Mouse (Mus musculus): ENCODE data around the gene Clstn1.
"Not testable (repeated sequence)": the region's sequence is repeated elsewhere in the genome, so short reads cannot be mapped to it uniquely, and the experiment has no call there.

Clstn1 gene

DNA sequence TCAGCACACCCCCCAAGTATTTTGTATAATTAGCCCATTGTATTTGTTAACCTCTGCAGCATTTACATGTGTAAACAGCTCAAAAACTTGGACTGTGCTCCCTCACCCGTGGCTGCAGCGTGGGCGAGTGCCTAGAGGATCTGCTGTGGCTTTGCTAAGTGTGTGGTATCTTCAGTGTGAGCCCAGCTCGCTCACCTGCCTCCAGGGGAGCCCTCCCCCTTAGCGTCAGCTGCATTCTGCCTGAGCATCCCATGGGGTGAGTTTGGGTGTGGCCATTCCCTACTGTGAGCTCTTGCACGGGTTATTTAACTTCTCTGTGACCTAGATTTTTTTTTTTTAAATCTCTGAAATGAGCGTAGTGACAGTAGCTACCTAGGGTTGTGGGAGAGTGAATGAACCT lies 16.0 kb downstream of the Clstn1 start:
- DNase-seq = no peak

DNA sequence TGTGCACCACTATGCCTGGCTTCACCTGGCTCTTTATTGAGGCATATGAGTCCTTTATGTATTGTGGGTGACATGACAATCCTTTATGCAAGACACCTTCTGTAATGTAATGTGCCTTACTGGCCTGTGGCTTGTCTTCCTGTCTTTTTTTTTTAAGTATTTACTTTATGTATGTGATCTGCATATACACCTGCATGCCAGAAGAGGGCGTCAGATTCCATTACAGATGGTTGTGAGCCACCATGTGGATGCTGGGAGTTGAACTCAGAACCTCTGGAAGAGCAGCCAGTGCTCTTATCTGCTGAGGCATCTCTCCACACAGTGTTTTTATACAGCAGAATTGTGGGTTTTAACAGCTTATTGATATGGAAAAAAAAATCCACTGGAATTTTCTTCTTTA lies 17.6 kb downstream of the Clstn1 start:
- no peak for DNase-seq

DNA sequence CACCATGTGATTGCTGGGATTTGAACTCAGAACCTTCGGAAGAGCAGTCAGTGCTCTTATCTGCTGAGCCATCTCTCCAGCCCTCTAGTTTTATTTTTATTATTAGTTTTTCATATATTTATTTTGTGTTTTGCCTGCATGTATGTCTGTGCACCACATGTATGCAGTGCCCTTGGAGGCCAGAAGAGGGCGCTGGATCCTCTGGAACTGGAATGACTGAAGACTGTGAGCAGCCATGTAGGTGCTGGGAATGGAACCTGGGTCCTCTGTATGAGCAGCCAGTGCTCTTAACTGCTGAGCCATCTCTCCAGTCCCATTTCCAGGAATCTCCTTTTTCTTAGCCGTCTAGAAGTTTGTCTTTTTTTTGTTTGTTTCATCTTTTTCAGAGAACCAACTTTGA lies 18.2 kb downstream of the Clstn1 start:
- DNase-seq = no peak

DNA sequence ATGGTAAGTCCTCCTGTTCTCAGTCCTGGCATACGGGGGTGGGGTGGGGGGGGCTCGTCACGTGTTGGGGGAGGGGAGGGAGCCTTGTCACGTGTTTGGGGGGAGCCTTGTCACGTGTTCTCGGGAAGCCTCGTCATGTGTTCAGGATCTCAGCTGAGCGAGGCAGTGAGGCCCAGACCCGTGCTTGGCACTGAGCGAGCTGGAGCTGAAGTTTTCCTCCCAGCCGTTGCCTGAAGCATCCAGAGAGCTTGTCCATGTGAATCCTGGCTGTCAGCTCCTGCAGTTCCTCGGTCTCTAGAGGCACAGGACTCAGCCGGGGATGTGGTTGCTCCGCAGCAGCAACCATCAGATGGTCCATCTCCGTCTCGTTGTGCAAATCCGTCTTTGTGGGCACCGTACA lies 19.8 kb downstream of the Clstn1 start:
- DNase-seq = no peak

DNA sequence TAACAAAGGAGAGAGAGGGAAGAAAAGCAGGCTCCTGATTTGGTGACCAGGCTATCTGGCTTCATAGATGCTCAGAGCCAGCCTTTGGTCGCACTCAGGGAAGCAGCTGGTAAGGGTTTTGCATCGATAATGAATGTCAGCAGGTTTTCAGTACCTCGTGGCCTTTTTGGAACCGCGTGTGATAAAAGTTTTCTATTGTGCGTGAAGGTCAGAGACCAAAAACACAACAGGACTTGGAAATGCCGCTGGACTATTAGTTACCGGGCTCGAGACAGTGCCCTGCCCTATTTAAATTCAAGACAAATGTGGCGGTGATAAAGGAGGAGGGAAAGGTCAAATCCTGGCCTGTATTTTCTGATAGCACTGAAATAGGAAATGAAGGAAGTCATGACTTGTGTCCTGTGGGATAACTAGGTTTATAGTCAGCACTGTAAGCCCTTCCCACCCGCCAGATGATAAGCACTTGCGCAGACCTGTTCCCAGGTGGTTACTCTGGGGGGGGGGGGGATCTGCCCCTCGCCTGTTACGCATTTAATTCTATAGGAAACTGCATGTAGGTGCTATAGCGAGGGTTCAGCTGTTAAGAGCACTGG lies 20.6 kb downstream of the Clstn1 start:
- DNase-seq = no peak

DNA sequence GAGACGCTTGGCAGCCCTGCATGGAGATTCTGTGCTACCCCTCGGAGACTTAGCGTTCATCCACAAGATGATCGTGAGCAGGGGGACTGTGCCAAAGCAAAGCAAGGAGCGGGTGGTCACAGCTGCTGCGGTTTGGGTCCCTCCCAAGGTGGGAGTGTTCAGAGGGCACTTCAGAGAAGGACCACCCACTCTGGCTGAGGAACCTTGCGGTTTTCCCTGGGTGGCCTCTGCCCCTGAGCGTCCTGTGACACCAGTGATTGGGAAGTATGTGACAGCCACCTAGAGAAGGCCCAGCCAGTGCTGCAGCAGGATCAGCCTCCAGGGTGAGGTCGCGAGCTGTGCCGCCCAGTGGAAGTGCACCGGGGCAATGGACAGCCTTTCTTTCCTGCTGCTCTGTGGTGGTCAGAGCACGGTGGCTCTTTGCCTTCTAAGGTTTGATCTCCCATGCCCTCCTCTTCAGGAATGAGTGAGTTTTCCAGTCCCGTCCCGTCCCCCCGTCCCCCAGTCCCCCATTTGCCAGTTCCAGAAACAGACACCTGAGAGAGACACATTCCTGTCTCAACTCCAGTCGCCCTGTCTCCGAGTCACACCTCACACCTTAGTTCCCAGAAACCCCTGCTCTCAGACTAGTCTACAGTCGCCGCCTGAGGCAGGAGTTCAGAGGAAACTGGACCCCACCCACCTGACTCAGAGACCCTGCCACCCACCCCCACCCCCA lies 21.5 kb downstream of the Clstn1 start:
- no peak for DNase-seq

DNA sequence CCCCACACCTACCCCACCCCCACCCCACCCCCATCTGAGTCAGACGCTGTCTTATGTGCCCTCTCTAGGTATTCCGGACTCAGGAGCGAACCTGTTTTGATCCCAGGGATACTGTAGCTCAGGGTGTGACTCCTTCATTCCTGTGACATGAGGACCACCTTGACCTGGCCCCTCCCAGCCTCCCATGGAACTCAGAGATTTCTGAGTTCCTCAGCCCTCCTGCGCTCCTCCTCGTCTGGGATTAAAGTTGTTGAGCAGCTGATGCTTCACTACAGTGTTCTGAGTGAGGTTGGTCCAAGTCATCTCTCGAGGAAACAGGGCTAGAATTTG lies 22.0 kb downstream of the Clstn1 start:
- DNase-seq = no peak

DNA sequence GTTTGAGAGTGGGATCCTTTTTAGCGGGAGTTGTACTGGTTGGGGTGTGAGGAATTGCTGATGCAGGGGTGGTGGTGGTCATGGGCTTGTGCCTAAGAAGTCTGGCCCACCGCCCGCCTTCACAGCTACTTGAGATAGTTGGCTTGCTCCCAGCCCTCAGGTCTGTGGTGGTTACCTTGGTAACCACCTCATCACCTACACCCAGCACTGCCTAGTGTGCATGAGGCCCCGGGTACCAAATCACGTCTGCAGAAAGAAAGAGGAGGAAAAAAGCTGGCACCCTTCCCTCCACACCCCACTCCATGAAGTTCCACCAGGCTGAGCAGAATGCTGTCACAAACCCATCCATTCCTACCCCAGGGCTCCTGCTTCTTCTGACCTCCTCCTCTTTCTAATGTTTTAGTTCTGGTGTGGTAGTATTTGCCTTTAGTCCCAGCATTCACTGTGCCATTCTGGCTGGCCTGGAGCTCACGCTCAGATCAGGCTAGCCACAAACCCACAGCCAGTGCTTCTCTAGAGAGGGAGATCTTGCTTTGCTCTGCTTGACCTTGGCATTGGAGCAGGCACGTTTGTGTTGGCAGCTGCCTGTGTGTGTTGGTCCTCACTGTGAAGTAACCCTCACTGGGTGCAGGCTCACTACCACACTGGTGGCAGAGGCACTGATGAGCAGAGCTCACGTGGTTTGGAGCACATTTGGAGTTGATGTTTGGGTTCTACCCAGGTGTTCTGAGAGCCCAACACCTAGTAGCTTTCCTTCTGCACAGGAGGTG lies 23.2 kb downstream of the Clstn1 start:
- DNase-seq = no peak

DNA sequence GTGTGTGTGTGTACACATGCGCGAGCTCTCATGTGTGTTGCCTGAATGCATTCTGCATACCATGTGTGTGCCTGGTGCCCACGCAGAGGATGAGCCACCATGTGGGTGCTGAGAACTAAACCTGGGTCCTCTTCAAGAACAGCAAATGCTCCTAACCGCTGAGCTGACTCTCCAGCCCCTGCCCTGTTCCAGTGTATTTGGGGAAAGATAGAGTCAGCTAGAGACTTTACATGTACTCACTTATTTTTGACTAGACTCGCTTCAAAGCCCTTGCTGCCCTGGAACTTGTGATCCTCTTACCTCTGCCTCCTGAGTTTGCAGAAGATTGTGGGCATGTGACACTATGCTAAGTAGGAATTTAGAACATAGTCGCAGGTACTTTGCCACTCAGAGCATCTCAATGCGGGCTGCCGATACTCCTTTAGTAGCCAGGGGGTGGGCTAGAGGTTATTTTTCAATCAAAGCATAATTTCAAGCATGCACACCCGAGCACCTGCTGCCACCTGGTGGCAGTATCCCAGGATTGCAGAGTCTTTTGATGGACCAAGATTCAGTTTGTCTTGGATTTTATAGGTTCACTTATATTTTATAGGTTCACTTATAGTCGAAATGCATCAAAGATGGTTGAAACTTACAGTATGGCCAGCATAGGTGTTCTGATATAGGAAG lies 25.2 kb downstream of the Clstn1 start:
- DNase-seq = peak in 1 of 2 experiments; percentile 54

DNA sequence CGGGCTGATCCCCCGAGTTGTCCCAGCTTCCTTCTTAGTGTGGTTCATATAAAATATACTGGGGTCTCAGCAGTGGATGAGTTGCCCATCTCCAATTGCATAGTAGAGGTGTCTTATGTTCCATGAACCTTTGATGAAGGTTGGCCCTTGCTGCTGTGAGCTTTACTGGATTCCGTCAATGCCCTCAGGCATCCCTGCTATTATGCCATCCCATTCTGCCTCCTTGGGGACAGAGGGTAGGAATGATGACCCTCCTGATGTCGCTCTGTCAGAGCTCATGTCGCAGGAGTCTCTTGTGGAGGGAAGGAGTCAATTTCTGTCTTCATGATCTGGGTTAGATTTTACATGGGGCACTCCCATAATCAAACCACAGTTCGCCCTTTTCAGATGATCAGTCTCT lies 27.2 kb downstream of the Clstn1 start:
- DNase-seq = not testable (repeated sequence)

DNA sequence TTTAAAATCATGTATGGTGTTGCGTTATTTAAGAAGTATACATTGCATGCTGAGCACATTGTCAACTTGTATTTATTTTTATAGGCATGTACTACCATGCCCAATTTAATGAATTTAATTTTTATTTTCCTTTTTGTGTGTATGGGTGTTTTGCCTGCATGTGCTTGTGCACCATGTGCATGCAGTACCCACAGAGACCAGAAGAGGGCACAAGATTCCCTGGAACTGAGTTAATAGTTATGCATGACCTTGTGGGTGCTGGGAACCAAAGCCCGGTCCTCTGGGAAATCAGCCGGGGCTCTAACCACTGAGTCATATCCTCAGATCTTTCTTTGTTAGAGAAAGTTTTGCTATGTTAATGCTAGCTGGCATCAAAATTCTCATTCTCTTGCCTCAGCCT lies 28.6 kb downstream of the Clstn1 start:
- DNase-seq = no peak

DNA sequence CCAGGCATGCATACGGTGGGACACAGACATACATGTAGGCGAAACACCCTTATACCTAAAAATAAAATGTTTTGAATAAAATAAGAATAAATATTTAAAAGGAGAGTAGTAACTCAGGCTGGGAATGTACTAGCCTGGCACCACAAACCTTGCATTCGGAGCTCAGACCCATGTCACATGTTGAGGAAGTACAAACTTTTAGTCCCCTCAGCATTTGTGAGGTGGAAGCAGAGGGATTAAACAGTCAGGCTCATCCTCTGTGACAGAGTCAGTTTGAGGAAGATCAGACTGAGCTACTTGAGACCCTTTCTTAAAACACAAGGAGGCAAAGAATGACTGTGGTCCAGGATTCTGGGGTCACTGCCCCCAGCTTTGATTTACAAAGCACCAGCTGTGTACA lies 30.7 kb downstream of the Clstn1 start:
- DNase-seq = not testable (repeated sequence)

DNA sequence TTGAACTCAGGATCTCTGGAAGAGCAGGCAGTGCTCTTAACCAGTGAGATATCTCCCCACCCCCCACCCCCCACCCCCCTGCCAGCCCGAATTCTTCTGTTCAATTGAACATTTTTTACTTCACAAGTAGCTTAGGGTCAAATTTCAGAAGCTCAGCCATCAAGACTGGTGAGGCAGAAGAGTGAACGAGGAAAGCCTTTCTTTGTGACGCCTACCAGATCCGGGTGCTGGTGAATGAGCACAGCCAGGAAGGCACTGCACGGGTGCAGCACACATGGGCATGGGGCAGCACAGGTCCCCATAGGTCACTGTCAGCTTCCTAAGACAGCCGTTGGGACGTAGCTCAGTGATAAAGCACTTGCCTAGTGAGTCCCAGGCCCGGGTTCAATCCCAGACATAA lies 33.7 kb downstream of the Clstn1 start:
- DNase-seq = no peak

DNA sequence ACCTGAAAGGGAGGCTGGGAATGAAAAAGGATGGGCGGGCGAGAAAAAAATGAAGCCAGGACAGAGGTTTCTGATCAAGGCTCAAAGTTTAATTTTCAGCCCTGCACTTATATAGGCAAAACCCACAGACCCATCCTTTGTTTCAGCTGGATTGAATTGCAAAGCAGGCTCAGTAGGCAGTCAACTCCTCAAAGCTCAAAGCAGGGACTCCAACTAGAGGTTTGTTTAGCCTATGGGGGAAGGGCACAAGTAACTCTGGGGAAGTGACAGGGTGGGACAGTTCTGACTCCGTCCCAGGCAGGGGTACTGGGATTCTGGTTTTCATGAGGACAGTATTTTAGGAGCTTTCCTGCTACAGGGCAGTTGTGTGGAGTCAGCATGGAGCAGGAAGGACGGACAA lies 35.0 kb downstream of the Clstn1 start:
- DNase-seq = no peak

DNA sequence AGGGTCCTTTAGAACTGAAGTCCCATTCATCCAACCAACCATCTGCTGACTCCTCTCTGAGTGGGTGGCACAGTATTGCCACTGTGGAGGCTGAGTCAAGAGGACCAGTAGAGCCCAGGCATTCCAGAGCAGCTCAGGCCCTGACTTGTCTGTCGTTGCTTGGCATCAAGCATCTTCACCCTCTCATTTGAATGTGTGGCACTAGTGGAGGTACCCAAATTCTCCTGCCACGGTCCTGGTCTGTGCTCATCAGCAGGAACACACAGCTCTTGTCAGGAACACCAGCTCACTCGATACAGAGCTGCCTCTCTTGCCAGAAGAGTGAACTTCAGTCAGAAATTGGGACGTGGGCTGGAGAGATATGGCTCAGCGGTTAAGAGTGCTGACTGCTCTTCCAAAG lies 37.4 kb downstream of the Clstn1 start:
- DNase-seq = no peak

DNA sequence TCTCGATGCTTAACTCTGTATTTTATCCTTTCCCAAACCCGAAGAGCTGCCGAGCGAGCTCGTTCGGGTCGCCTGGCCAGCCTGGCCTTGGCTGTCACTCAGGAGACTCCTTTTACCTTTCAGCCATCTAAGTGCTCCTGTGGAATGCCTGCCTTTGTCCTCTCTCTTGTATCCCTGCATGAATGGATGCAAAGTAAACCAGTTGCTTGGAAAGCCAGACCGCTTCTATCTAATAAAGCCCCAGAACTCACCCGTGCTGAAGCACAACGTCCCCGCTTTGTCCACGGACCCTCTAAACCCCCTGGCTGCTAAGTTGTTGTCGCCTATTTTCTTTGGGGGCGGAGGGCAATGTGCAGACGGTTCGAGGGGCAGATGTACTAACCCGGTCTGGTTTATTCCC lies 40.5 kb downstream of the Clstn1 start:
- no peak for DNase-seq

DNA sequence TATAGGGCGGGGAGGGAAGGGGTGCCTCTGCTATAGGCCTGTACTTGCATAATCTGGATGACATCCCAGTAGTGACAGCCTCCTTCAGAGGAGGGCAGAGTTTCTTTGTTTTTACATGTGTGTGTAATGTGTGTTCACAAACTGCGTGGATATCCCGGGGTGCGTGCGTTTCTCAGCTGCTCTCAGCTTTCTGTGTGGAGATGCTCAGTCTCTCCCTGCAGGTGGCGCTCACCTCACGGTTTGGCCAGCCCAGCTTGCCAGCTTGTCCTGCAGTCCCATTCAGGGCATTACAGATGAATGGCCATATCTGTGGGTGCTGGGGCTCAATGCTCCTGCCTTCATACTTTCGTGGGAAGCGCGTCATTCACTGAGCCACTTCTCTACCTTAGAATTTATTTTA lies 42.1 kb downstream of the Clstn1 start:
- DNase-seq = peak; percentile 44 to 63

DNA sequence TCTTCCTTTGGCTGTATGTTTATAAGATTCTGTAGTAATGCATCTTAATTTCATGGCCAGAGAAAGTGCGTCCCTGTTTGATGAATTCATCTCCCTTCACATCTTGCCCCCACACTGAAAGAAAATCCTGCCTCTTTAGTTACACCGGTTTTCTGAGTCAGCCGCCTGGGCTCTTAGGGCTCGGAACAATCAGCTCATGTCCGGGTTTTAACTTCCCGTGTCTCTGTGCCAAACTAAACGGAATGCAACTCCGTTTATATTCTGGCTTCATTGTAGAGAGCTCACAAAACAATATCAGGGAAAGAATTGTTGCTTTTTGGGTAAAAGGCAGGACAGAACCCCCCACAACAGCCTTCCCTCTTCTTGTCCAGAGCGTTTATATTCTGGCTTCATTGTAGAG lies 42.5 kb downstream of the Clstn1 start:
- DNase-seq = no peak

DNA sequence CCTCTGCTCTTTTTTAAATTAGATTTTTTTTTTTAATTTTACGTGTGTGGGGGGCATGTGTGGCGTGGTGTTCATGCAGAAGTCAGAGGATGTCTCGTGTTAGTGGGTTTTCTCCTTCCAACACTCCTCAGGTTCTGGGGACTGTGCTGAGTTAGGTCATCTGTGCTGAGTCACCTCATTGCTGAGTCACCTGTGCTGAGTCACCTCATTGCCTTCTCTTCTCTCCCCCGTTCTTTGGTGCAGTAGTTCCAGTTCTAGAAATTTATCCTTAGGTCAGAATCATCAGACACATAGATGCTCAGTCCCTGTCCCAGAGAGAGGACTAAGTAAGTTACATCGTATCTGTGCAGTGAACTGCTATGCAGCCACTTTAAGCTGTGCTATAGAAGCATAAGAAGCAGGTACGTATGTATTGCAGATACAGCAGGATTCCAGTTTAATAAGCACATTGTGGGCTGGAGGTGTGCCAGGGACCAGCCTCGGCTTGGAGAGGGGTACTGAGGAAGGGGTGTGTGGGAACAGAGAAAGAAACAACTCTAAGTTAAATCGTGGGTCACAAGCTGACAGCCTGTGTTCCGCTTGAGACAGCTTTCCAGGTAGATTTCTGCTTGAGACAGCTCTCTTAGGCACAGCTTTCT lies 46.5 kb downstream of the Clstn1 start:
- DNase-seq = no peak

DNA sequence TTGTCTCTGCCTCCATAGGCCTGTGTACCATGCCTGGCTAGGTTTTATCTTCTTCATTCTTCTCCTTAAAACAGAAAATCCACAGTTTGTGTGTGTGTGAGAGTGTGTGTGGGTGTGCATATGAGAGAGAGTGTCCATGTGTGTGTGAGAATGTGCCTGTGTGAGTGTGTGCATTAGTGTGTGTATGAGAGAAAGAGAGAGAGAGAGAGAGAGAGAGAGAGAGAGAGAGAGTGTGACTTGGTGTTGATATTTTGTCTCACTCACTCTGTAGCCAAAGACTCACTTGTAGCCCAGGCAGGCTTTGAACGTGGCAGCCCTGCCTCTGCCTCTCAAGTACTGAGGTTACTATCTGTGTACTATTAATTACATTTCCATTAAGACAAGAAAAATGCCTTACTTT lies 47.9 kb downstream of the Clstn1 start:
- DNase-seq = no peak

DNA sequence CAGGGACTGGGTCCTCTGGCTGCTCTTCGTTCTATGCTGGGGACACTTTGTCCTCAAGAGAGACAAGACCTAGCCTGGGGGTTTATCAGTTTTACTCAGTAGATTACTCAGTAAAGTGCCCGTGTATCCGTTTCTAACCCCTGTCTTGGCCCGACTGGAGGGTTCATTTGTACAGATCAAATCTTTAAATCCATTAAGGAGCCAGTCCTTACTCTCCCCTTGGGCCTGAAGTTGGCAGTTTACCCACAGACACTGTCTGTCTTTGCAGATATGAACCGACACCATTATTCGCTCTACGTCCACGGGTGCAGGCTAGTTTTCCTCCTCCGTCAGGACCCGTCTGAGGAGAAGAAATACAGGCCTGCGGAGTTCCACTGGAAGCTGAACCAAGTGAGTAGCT lies 48.7 kb downstream of the Clstn1 start:
- no peak for DNase-seq

DNA sequence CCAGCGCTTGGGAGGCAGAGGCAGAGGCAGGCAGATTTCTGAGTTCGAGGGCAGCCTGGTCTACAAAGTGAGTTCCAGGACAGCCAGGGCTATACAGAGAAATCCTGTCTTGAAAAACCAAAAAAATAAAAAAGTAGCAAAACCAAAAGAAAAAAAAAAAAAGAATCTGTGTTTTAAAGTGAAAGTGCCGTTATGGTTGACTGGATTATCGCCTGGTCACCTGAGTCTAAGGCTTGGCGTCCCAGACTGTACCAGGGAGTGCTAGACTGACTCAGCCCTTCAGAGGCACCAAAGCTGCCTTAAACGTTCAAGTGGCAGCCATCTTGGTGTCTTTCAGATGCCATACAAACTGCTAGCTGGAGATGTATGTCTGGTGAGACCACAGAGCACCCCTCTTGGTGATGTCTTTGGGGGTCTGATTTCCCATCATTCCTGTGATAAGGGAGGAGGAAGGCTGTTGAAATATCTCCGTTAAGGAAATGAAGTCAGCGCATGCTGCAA lies 49.7 kb downstream of the Clstn1 start:
- no peak for DNase-seq

DNA sequence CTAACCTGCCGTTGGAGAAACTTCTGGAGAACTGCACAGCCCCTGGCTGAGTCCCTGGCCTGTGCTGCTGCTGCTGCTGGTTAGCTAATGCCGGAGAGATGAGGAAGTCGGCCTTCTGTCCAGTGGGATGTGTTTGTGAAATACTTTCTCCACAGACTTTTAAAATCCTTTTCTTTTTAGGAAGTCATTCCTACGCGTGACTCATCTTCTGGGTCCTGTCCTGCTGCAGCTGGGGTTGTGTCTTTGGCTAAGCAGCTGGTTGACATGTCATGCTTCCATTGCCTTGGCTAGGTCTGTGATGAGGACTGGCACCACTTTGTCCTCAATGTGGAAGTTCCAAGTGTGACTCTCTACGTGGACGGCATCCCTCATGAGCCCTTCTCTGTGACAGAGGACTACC lies 51.7 kb downstream of the Clstn1 start:
- DNase-seq = no peak

Measured in spleen, adult 18-20 months (tissue).